Mouse (Mus musculus) hematopoietic stem cell, adult 5-6 weeks (primary cell): ENCODE measurements around the gene Vps54. TPM values are rescaled to one million over a fixed set of nuclear protein-coding genes. Genes with fewer than 3 reads are reported as not detected.
"Not testable (repeated sequence)": the region's sequence is repeated elsewhere in the genome, so short reads cannot be mapped to it uniquely, and the experiment has no call there.

ENCODE experiments used
- ATAC-seq, 2 experiments: fragments of 125-278 bp in 1 of 2; replicated peaks in 1 of 2; 2 replicates each; pipeline ENCODE4 v1.8.0; 2016 to 2017; ENCODE audit warnings: inconsistent platforms in 2 of 2, mild to moderate bottlenecking in 2 of 2, moderate number of reproducible peaks in 2 of 2, low read depth in 1 of 2, moderate TSS enrichment in 1 of 2; ENCODE audit not compliant: low FRiP score in 2 of 2, poor library complexity in 2 of 2, severe bottlenecking in 2 of 2, insufficient read depth in 1 of 2, low TSS enrichment in 1 of 2
- total RNA-seq: library from RNA; stranded (forward); fragments of 172-1452, 232-1000 nt; gene quantifications from 2 replicates; pipeline ENCODE4 v1.2.3, GENCODE M21; 2017

Gene Vps54
- total RNA-seq, 1 experiment from 2014 or later, result 83.7 TPM

GRCm38 (mm10) chr11:21237474-21238278, 1.4 kb upstream of the Vps54 start:
- no peak for ATAC-seq

GRCm38 (mm10) chr11:21238279-21239020, 631 bp upstream of the Vps54 start:
- ATAC-seq, result peak in 1 of 2 experiments; percentile 60; a peak in 2 of 4 replicates

- ATAC-seq, result no peak
Measured at GRCm38 (mm10) chr11:21239763-21240509, 855 bp downstream of the Vps54 start.

GRCm38 (mm10) chr11:21241351-21241750, 2.3 kb downstream of the Vps54 start:
- ATAC-seq, result no peak

GRCm38 (mm10) chr11:21247203-21247865, 8.3 kb downstream of the Vps54 start:
- ATAC-seq, result peak; percentile 12 to 17; a peak in 1 of 4 replicates

GRCm38 (mm10) chr11:21247940-21248339, 8.9 kb downstream of the Vps54 start:
- ATAC-seq, result 0 out of 4 replicates have a peak, but pooled peaks of 1 of the 2 experiments have one; percentile 32

GRCm38 (mm10) chr11:21250366-21250765, 11.3 kb downstream of the Vps54 start:
- peak; percentile 40 to 67; a peak in 2 of 4 replicates for ATAC-seq

GRCm38 (mm10) chr11:21258611-21259010, 19.5 kb downstream of the Vps54 start:
- ATAC-seq, result not testable (repeated sequence)

GRCm38 (mm10) chr11:21265423-21265822, 26.3 kb downstream of the Vps54 start:
- ATAC-seq, result peak; percentile 56 to 84; a peak in 3 of 4 replicates

GRCm38 (mm10) chr11:21276151-21276550, 37.1 kb downstream of the Vps54 start:
- ATAC-seq, result no peak

- ATAC-seq, result no peak
Measured at GRCm38 (mm10) chr11:21286391-21286790, 47.3 kb downstream of the Vps54 start.

- ATAC-seq, result 0 out of 4 replicates have a peak, but pooled peaks of 1 of the 2 experiments have one; percentile 39
Measured at GRCm38 (mm10) chr11:21288153-21288552, 49.1 kb downstream of the Vps54 start.

GRCm38 (mm10) chr11:21295486-21295885, 56.4 kb downstream of the Vps54 start:
- no peak for ATAC-seq

GRCm38 (mm10) chr11:21303619-21304018, 64.5 kb downstream of the Vps54 start:
- no peak for ATAC-seq

- no peak for ATAC-seq
Measured at GRCm38 (mm10) chr11:21307078-21307668, 68.1 kb downstream of the Vps54 start.

GRCm38 (mm10) chr11:21308119-21308518, 69.0 kb downstream of the Vps54 start:
- ATAC-seq, result no peak

GRCm38 (mm10) chr11:21309516-21309915, 70.4 kb downstream of the Vps54 start:
- no peak for ATAC-seq
